22 mouse cellular contexts compared by ENCODE assay signal in the genomic region with DNA sequence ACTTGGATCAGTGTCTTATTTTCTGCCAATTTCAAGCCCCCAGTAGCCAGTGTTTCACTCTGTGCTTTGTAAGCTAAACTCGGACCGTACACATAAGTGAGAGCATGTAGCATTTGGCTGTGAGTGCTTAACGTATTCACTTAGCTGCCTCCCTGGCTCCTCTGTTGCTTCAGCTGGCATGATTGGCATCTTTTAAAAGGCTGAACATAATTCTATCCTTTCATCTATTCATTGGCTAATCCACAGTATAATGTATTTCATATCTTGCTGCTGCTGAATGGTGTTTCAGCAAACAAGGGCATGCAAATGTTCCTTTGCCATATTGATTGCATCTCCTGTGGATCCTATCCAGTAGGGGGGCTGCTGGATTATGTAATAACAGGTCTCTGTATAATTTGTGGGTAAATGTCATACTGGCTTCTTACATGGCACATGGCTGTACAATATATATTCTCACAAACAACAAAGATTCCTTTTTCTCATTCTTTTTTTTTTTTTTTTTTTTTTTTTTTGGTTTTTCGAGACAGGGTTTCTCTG.
A peak's percentile ranks its signal among the peaks of the same experiment; 100 is the strongest.
DNase-seq lines count a peak whose midpoint lies in the region; ATAC-seq and TF ChIP-seq lines count a peak whose summit lies in the region.
"Had no signal": no experiment of that assay in that cellular context is flagged by ENCODE, and none has a peak within 500 bp of the region (broad histone marks: within the 10 kb centered on the region; RNA-seq: fewer than 3 reads in every experiment).

No protein-coding gene starts in this region.

- no peak overlapping the region for H3K9ac ChIP-seq in forebrain, embryonic 14.5 days (ENCODE audit: low read length)
- H3K9ac ChIP-seq in forebrain, embryonic 11.5 days (ENCODE audit: low read length) = no peak overlapping the region
- H3K9ac ChIP-seq in CH12.LX (ENCODE audit: insufficient read depth, low read depth) = no peak overlapping the region
- H3K9ac ChIP-seq: embryonic facial prominence, embryonic 15.5 days; heart, embryonic 12.5 days; hindbrain, embryonic 12.5 days had no signal

- no peak overlapping the region for H3K27ac ChIP-seq in forebrain, embryonic 14.5 days (ENCODE audit: low read depth, low read length)
- no peak overlapping the region for H3K27ac ChIP-seq in forebrain, embryonic 11.5 days (ENCODE audit: low read depth, low read length)
- peak overlapping the region; percentile 38; the same call in 1 of the 2 replicates for H3K27ac ChIP-seq in CH12.LX (ENCODE audit: insufficient read depth, low read depth)
- H3K27ac ChIP-seq: embryonic facial prominence, embryonic 15.5 days; gastrocnemius, adult 2 months; hindbrain, embryonic 12.5 days had no signal

- H3K9me3 ChIP-seq in forebrain, embryonic 14.5 days (replicated peaks; ENCODE audit: control insufficient read depth, low read length) = no peaks in the 10 kb centered on the region
- H3K9me3 ChIP-seq in forebrain, embryonic 11.5 days (ENCODE audit: control insufficient read depth, low read length) = no peaks in the 10 kb centered on the region
- no peaks in the 10 kb centered on the region for H3K9me3 ChIP-seq in CH12.LX (replicated peaks; ENCODE audit: low read length)
- H3K9me3 ChIP-seq: embryonic facial prominence, embryonic 15.5 days; heart, embryonic 12.5 days; hindbrain, embryonic 12.5 days had no signal

- peaks cover 63% of the 10 kb centered on the region for H3K79me2 ChIP-seq in CH12.LX (replicated peaks; ENCODE audit: control insufficient read depth, extremely low read depth, insufficient read depth, poor library complexity, severe bottlenecking)

- no peak overlapping the region for H3K4me3 ChIP-seq in forebrain, embryonic 14.5 days (ENCODE audit: low read depth, low read length)
- H3K4me3 ChIP-seq in forebrain, embryonic 11.5 days (ENCODE audit: low read depth, low read length) = no peak overlapping the region
- no peak overlapping the region for H3K4me3 ChIP-seq in CH12.LX (replicated peaks in 1 of 3; ENCODE audit: low read depth in 2 of 3, low read length in 2 of 3, poor library complexity in 1 of 3)
- H3K4me3 ChIP-seq: embryonic facial prominence, embryonic 15.5 days; erythroblast, embryonic 14.5 days; gastrocnemius, adult 2 months; heart, embryonic 12.5 days; hindbrain, embryonic 12.5 days had no signal

- H3K36me3 ChIP-seq in forebrain, embryonic 14.5 days (ENCODE audit: control insufficient read depth, insufficient read depth, low read length) = no peaks in the 10 kb centered on the region
- H3K36me3 ChIP-seq in forebrain, embryonic 11.5 days (ENCODE audit: control insufficient read depth, insufficient read depth, low read length) = no peaks in the 10 kb centered on the region
- peaks cover 7 to 49% of the 10 kb centered on the region in 2 experiments for H3K36me3 ChIP-seq in CH12.LX (replicated peaks in 1 of 2; ENCODE audit: control insufficient read depth in 1 of 2, insufficient read depth in 1 of 2, low read length in 1 of 2)
- H3K36me3 ChIP-seq: embryonic facial prominence, embryonic 15.5 days; heart, embryonic 12.5 days; hindbrain, embryonic 12.5 days had no signal

- in situ Hi-C loops in CH12.LX (cut with MboI; ENCODE audit: low pct_ligation_motif_present, low pct_unique_long_range_greater_than_20kb, low sequenced_read_pairs) = no loop called here

- TF ChIP-seq POLR2A in CH12.LX (IDR thresholded peaks at IDR 0.05; ENCODE audit: low read depth, low read length) = no peak

- dilution Hi-C loops in CH12.LX (cut with MboI; ENCODE audit: extremely low pct_ligation_motif_present, extremely low pct_unique_long_range_greater_than_20kb, low sequenced_read_pairs) = no loop called here

- no peak for TF ChIP-seq CTCF in CH12.LX (conservative IDR thresholded peaks at IDR 0.05 in 1 of 2, IDR thresholded peaks at IDR 0.05 in 1 of 2; ENCODE audit: low read depth in 2 of 2, low read length in 2 of 2)

- no peak for TF ChIP-seq RAD21 in CH12.LX (IDR thresholded peaks at IDR 0.05; ENCODE audit: low read depth, low read length)

- ATAC-seq in forebrain, embryonic 14.5 days = no peak; the same call in 1 of the 2 replicates
- no peak for ATAC-seq in forebrain, embryonic 11.5 days (replicated peaks; ENCODE audit: low FRiP score)
- ATAC-seq: hindbrain, embryonic 16.5 days had no signal

- 47% methylated on average over 4 of the region's 4 CpGs for WGBS in forebrain, embryonic 14.5 days
- 69% methylated on average over 4 of the region's 4 CpGs for WGBS in forebrain, embryonic 11.5 days

- peak; percentile 49 for DNase-seq in forebrain, embryonic 14.5 days (ENCODE audit: low spot score)
- DNase-seq in forebrain, embryonic 11.5 days (ENCODE audit: low spot score) = no peak
- peak; percentile 3 for DNase-seq in layer of hippocampus, adult 9-11 months
- no peak for DNase-seq in layer of hippocampus, adult 8-10 months (ENCODE audit: low spot score in 2 of 2)
- no peak for DNase-seq in CH12.LX (ENCODE audit: extremely low read depth)
- DNase-seq in brain, embryonic 18.5 days (ENCODE audit: low read depth, low spot score) = peak; percentile 16
- no peak for DNase-seq in cerebellum, postnatal 25 days
- DNase-seq in urinary bladder, postnatal 14 days (ENCODE audit: low spot score) = no peak
- DNase-seq: adrenal gland, adult 2 months; adrenal gland, postnatal 36 days; cerebellum, adult 11-12 months; cerebellum, adult 9-10 months; cerebellum, postnatal 36 days; gastrocnemius, adult 2 months; gastrocnemius, postnatal 25 days; heart, postnatal 36 days; kidney, adult 11 months had no signal

- H3K27me3 ChIP-seq in forebrain, embryonic 14.5 days (replicated peaks; ENCODE audit: control insufficient read depth, insufficient read depth, low read length) = no peaks in the 10 kb centered on the region
- H3K27me3 ChIP-seq in forebrain, embryonic 11.5 days (ENCODE audit: control insufficient read depth, insufficient read depth, low read length) = no peaks in the 10 kb centered on the region
- no peaks in the 10 kb centered on the region for H3K27me3 ChIP-seq in CH12.LX (replicated peaks)
- H3K27me3 ChIP-seq: embryonic facial prominence, embryonic 15.5 days; heart, embryonic 12.5 days; hindbrain, embryonic 12.5 days had no signal

- no peaks in the 10 kb centered on the region for H3K4me1 ChIP-seq in forebrain, embryonic 14.5 days (ENCODE audit: control insufficient read depth, insufficient read depth, low read length)
- H3K4me1 ChIP-seq in forebrain, embryonic 11.5 days (replicated peaks; ENCODE audit: control insufficient read depth, insufficient read depth, low read length) = no peaks in the 10 kb centered on the region
- peaks cover 14 to 80% of the 10 kb centered on the region in 2 experiments for H3K4me1 ChIP-seq in CH12.LX (ENCODE audit: control insufficient read depth in 1 of 2, insufficient read depth in 2 of 2)
- H3K4me1 ChIP-seq: embryonic facial prominence, embryonic 15.5 days; heart, embryonic 12.5 days; hindbrain, embryonic 12.5 days had no signal

- no peak overlapping the region for H3K4me2 ChIP-seq in forebrain, embryonic 14.5 days (ENCODE audit: low read length)
- H3K4me2 ChIP-seq in forebrain, embryonic 11.5 days (ENCODE audit: low read depth, low read length, severe bottlenecking) = no peak overlapping the region
- H3K4me2 ChIP-seq in CH12.LX (ENCODE audit: insufficient read depth, low read depth, poor library complexity, severe bottlenecking) = peak overlapping the region; percentile 29; the same call in 1 of the 2 replicates
- H3K4me2 ChIP-seq: embryonic facial prominence, embryonic 15.5 days; heart, embryonic 12.5 days; hindbrain, embryonic 12.5 days had no signal

- TF ChIP-seq EP300 in CH12.LX (IDR thresholded peaks at IDR 0.05; ENCODE audit: low read length) = no peak

TF ChIP-seq in CH12.LX, 34 proteins besides CTCF, POLR2A, EP300 and RAD21:
- TF ChIP-seq MXI1 (IDR thresholded peaks at IDR 0.05; ENCODE audit: low read depth, low read length) = no peak

Comparison
In these comparisons a context has a peak if more than half of its experiments do, and no peak if none do; other contexts are left out.
1. DNase-seq: peak in forebrain, embryonic 14.5 days (single experiment), layer of hippocampus, adult 9-11 months (single experiment) and brain, embryonic 18.5 days (single experiment); none in forebrain, embryonic 11.5 days (single experiment), layer of hippocampus, adult 8-10 months (0 of 2), CH12.LX (single experiment), cerebellum, postnatal 25 days (0 of 2) and urinary bladder, postnatal 14 days (single experiment).